Mouse (Mus musculus) lung, adult 2 months (tissue): ENCODE results near the gene Ube2t.

ENCODE experiments used
- CTCF ChIP-seq: fragments of 200-500 bp; IDR thresholded peaks from 2 replicates; pipeline ENCODE4 v1.5.1; 2011; ENCODE audit warnings: mild to moderate bottlenecking, low read length, control low read depth; ENCODE audit not compliant: insufficient read depth
- POLR2A ChIP-seq: fragments of 200-500 bp; IDR thresholded peaks from 2 replicates; pipeline ENCODE4 v1.6.1; 2011; ENCODE audit warnings: low read depth, mild to moderate bottlenecking, control low read depth, low read length, borderline replicate concordance; ENCODE audit errors: extremely low read depth

GRCm38 (mm10) chr1:134995954-134996353 is 33.6 kb downstream of the Ube2t start:
- TF ChIP-seq POLR2A: no peak
- no peak for TF ChIP-seq CTCF
